Mouse (Mus musculus): Measurements from ENCODE around the gene Nek9. TPM values are rescaled to one million over a fixed set of nuclear protein-coding genes. Genes with fewer than 3 reads are reported as not detected.

Nek9 gene
- polyA plus RNA-seq, 1 experiment from 2014 or later: 21.1 TPM

GRCm38 (mm10) chr12:85344252-85344651, 5.1 kb upstream of the Nek9 start:
- WGBS: 75% methylated on average over 7 of the region's 7 CpGs
- no peaks in the 10 kb centered on the region for H3K27me3 ChIP-seq
- ATAC-seq (ENCODE audit: low FRiP score, low read depth): no peak

GRCm38 (mm10) chr12:85342310-85342709, 3.1 kb upstream of the Nek9 start:
- H3K27me3 ChIP-seq: no peaks in the 10 kb centered on the region
- no peak overlapping the region for H3K4me2 ChIP-seq (replicated peaks)
- H3K4me3 ChIP-seq: no peak overlapping the region
- no peak for ATAC-seq (ENCODE audit: low FRiP score, low read depth)
- peaks cover 19% of the 10 kb centered on the region for H3K4me1 ChIP-seq
- WGBS: 75% methylated on average over 4 of the region's 4 CpGs
- peaks cover 15% of the 10 kb centered on the region for H3K36me3 ChIP-seq
- no peak overlapping the region for H3K9ac ChIP-seq (replicated peaks)
- H3K27ac ChIP-seq (replicated peaks): no peak overlapping the region
- no peaks in the 10 kb centered on the region for H3K9me3 ChIP-seq

More at GRCm38 (mm10) chr12:85344252-85344651, 5.1 kb upstream of the Nek9 start:
- Histone ChIP-seq H3K4me1 (peaks cover 10% of the 10 kb centered on the region; the same call in 1 of the 2 replicates), H3K9me3 (no peaks in the 10 kb centered on the region), H3K9ac (replicated peaks) (no peak overlapping the region), H3K4me2 (replicated peaks) (no peak overlapping the region), H3K36me3 (peaks cover 35% of the 10 kb centered on the region), H3K4me3 (no peak overlapping the region), H3K27ac (replicated peaks) (no peak overlapping the region)

GRCm38 (mm10) chr12:85341131-85341530, 2.0 kb upstream of the Nek9 start:
- no peak for ATAC-seq (ENCODE audit: low FRiP score, low read depth)
- Histone ChIP-seq H3K4me1 (peaks cover 19% of the 10 kb centered on the region), H3K36me3 (peaks cover 18% of the 10 kb centered on the region), H3K27ac (replicated peaks) (0 out of 2 replicates have a peak overlapping the region, but pooled peaks have one; percentile 32), H3K9me3 (no peaks in the 10 kb centered on the region), H3K27me3 (no peaks in the 10 kb centered on the region), H3K4me2 (replicated peaks) (no peak overlapping the region), H3K4me3 (no peak overlapping the region), H3K9ac (replicated peaks) (no peak overlapping the region)
- WGBS: 67% methylated on average over 1 of the region's 1 CpGs

GRCm38 (mm10) chr12:85339947-85340346, 785 bp upstream of the Nek9 start:
- Histone ChIP-seq H3K4me1 (peaks cover 19% of the 10 kb centered on the region), H3K4me3 (peak overlapping the region; percentile 97; the same call in 1 of the 2 replicates), H3K36me3 (peaks cover 23% of the 10 kb centered on the region), H3K9me3 (no peaks in the 10 kb centered on the region), H3K27me3 (no peaks in the 10 kb centered on the region), H3K27ac (replicated peaks) (no peak overlapping the region), H3K9ac (replicated peaks) (no peak overlapping the region), H3K4me2 (replicated peaks) (peak overlapping the region; percentile 80)
- WGBS: 40% methylated on average over 3 of the region's 4 CpGs
- ATAC-seq (ENCODE audit: low FRiP score, low read depth): no peak

GRCm38 (mm10) chr12:85338815-85339214, 347 bp downstream of the Nek9 start:
- Histone ChIP-seq H3K36me3 (peaks cover 26% of the 10 kb centered on the region), H3K9ac (replicated peaks) (peak overlapping the region; percentile 93), H3K4me2 (replicated peaks) (peak overlapping the region; percentile 80), H3K27ac (replicated peaks) (peak overlapping the region; percentile 85), H3K4me1 (peaks cover 19% of the 10 kb centered on the region), H3K27me3 (no peaks in the 10 kb centered on the region), H3K4me3 (peak overlapping the region; percentile 97), H3K9me3 (no peaks in the 10 kb centered on the region)
- under 1% methylated on average over 41 of the region's 42 CpGs for WGBS
- peak; percentile 74 for ATAC-seq (ENCODE audit: low FRiP score, low read depth)

- Histone ChIP-seq H3K4me3 (peak overlapping the region; percentile 97; the same call in 1 of the 2 replicates), H3K9ac (replicated peaks) (0 out of 2 replicates have a peak overlapping the region, but pooled peaks have one; percentile 93), H3K27me3 (no peaks in the 10 kb centered on the region), H3K27ac (replicated peaks) (no peak overlapping the region), H3K4me2 (replicated peaks) (peak overlapping the region; percentile 80), H3K9me3 (no peaks in the 10 kb centered on the region), H3K36me3 (peaks cover 31% of the 10 kb centered on the region), H3K4me1 (peaks cover 19% of the 10 kb centered on the region)
- ATAC-seq (ENCODE audit: low FRiP score, low read depth): no peak
- 88% methylated on average over 6 of the region's 6 CpGs for WGBS
These were observed 1.4 kb downstream of the Nek9 start for GRCm38 (mm10) chr12:85337567-85338311.

GRCm38 (mm10) chr12:85330153-85330552, 9.0 kb downstream of the Nek9 start:
- 94% methylated on average over 7 of the region's 7 CpGs for WGBS
- Histone ChIP-seq H3K4me1 (no peaks in the 10 kb centered on the region), H3K9me3 (no peaks in the 10 kb centered on the region), H3K4me2 (replicated peaks) (no peak overlapping the region), H3K4me3 (no peak overlapping the region), H3K27ac (replicated peaks) (no peak overlapping the region), H3K36me3 (peaks cover 76% of the 10 kb centered on the region), H3K27me3 (no peaks in the 10 kb centered on the region), H3K9ac (replicated peaks) (no peak overlapping the region)
- ATAC-seq (ENCODE audit: low FRiP score, low read depth): no peak

GRCm38 (mm10) chr12:85308651-85309050, 30.5 kb downstream of the Nek9 start:
- Histone ChIP-seq H3K4me1 (no peaks in the 10 kb centered on the region), H3K9ac (replicated peaks) (no peak overlapping the region), H3K36me3 (peaks cover 94% of the 10 kb centered on the region), H3K9me3 (no peaks in the 10 kb centered on the region), H3K4me2 (replicated peaks) (no peak overlapping the region), H3K27me3 (no peaks in the 10 kb centered on the region), H3K4me3 (no peak overlapping the region), H3K27ac (replicated peaks) (no peak overlapping the region)
- 75% methylated on average over 3 of the region's 3 CpGs for WGBS
- ATAC-seq (ENCODE audit: low FRiP score, low read depth): no peak

GRCm38 (mm10) chr12:85305247-85305892, 33.8 kb downstream of the Nek9 start:
- 53% methylated on average over 16 of the region's 16 CpGs for WGBS
- ATAC-seq (ENCODE audit: low FRiP score, low read depth): 0 out of 2 replicates have a peak, but pooled peaks have one; percentile 16
- Histone ChIP-seq H3K27me3 (no peaks in the 10 kb centered on the region), H3K4me1 (no peaks in the 10 kb centered on the region), H3K27ac (replicated peaks) (no peak overlapping the region), H3K36me3 (peaks cover 94% of the 10 kb centered on the region), H3K9me3 (no peaks in the 10 kb centered on the region), H3K9ac (replicated peaks) (no peak overlapping the region), H3K4me2 (replicated peaks) (no peak overlapping the region), H3K4me3 (no peak overlapping the region)

- Histone ChIP-seq H3K27me3 (no peaks in the 10 kb centered on the region), H3K9me3 (no peaks in the 10 kb centered on the region), H3K4me3 (no peak overlapping the region), H3K9ac (replicated peaks) (no peak overlapping the region), H3K36me3 (peaks cover 95% of the 10 kb centered on the region), H3K4me1 (no peaks in the 10 kb centered on the region), H3K4me2 (replicated peaks) (no peak overlapping the region), H3K27ac (replicated peaks) (no peak overlapping the region)
- no peak for ATAC-seq (ENCODE audit: low FRiP score, low read depth)
- WGBS: 85% methylated on average over 4 of the region's 4 CpGs
These were observed 34.4 kb downstream of the Nek9 start for GRCm38 (mm10) chr12:85304725-85305124.

- no peaks in the 10 kb centered on the region for H3K9me3 ChIP-seq
- no peaks in the 10 kb centered on the region for H3K27me3 ChIP-seq
- no peak overlapping the region for H3K9ac ChIP-seq (replicated peaks)
- ATAC-seq (ENCODE audit: low FRiP score, low read depth): no peak
- no peak overlapping the region for H3K4me3 ChIP-seq
- peaks cover 88% of the 10 kb centered on the region for H3K36me3 ChIP-seq
- H3K4me1 ChIP-seq: no peaks in the 10 kb centered on the region
- 81% methylated on average over 2 of the region's 2 CpGs for WGBS
- no peak overlapping the region for H3K4me2 ChIP-seq (replicated peaks)
- H3K27ac ChIP-seq (replicated peaks): no peak overlapping the region
These were observed 35.9 kb downstream of the Nek9 start for GRCm38 (mm10) chr12:85303256-85303655.

- 94% methylated on average over 1 of the region's 1 CpGs for WGBS
- no peak overlapping the region for H3K27ac ChIP-seq (replicated peaks)
- H3K4me3 ChIP-seq: no peak overlapping the region
- peaks cover 13% of the 10 kb centered on the region for H3K9me3 ChIP-seq
- H3K9ac ChIP-seq (replicated peaks): no peak overlapping the region
- H3K4me1 ChIP-seq: no peaks in the 10 kb centered on the region
- no peak overlapping the region for H3K4me2 ChIP-seq (replicated peaks)
- ATAC-seq (ENCODE audit: low FRiP score, low read depth): no peak
- no peaks in the 10 kb centered on the region for H3K27me3 ChIP-seq
- H3K36me3 ChIP-seq: peaks cover 51% of the 10 kb centered on the region
These were observed 40.4 kb downstream of the Nek9 start for GRCm38 (mm10) chr12:85298835-85299180.
